Comparison of ENCODE assay signal across 9 mouse cellular contexts in the genomic region with DNA sequence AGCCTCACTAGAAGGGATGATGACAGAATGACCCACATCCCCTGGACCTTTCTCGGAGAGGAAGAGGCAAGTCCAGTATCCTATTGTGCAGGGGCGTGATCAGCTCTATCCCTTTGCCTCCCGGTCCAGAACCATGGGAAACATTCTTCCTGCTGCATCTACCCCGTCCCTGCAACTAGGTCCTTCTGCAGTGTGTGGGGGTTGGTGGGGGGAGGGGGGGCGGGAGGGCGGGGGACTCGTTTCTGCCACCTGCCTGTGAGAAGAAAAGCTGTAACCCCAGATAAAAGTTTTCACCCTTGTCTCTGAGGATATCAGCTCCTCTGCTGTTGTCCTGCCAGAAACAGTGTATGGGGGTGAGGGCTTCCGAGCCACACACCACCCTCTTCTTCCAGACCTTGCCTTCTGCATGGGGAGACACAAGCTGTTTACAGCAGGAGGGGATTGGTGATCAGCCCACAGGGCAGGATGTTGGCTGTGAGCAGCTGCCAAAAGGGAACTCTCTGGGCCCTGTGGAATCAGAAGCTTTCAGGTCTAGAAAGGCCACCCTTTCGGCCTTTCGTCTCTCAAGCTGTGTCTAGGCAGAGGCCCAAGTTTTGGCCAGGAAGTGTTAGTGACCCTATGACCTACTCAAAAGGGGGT. TPM values are rescaled to one million over a fixed set of nuclear protein-coding genes. Genes with fewer than 3 reads are reported as not detected.
A peak's percentile ranks its signal among the peaks of the same experiment; 100 is the strongest.
DNase-seq lines count a peak whose midpoint lies in the region; ATAC-seq and TF ChIP-seq lines count a peak whose summit lies in the region.
"Had no signal": no experiment of that assay in that cellular context is flagged by ENCODE, and none has a peak within 500 bp of the region (broad histone marks: within the 10 kb centered on the region; RNA-seq: fewer than 3 reads in every experiment).

No protein-coding gene starts in this region.

- peak overlapping the region; percentile 57 for H3K4me3 ChIP-seq in embryonic facial prominence, embryonic 15.5 days (replicated peaks)
- peak overlapping the region; percentile 60 for H3K4me3 ChIP-seq in hindbrain, embryonic 12.5 days
- H3K4me3 ChIP-seq in midbrain, postnatal 0 days (ENCODE audit: low read depth, low read length): peak overlapping the region; percentile 50

- H3K27me3 ChIP-seq in embryonic facial prominence, embryonic 15.5 days: no peaks in the 10 kb centered on the region
- H3K27me3 ChIP-seq in hindbrain, embryonic 12.5 days: peaks cover 14% of the 10 kb centered on the region; the same call in 1 of the 2 replicates
- H3K27me3 ChIP-seq in midbrain, postnatal 0 days (ENCODE audit: insufficient read depth, low read length): no peaks in the 10 kb centered on the region
- H3K27me3 ChIP-seq: Patski had no signal

- H3K36me3 ChIP-seq in embryonic facial prominence, embryonic 15.5 days: no peaks in the 10 kb centered on the region
- H3K36me3 ChIP-seq in hindbrain, embryonic 12.5 days: no peaks in the 10 kb centered on the region
- H3K36me3 ChIP-seq in midbrain, postnatal 0 days (ENCODE audit: insufficient read depth, low read length): no peaks in the 10 kb centered on the region

- no peak overlapping the region for H3K27ac ChIP-seq in embryonic facial prominence, embryonic 15.5 days (replicated peaks)
- no peak overlapping the region for H3K27ac ChIP-seq in hindbrain, embryonic 12.5 days
- peak overlapping the region; percentile 44 for H3K27ac ChIP-seq in midbrain, postnatal 0 days (ENCODE audit: low read depth, low read length)

- no peak for TF ChIP-seq CTCF in midbrain, postnatal 0 days (IDR thresholded peaks at IDR 0.05)

- peaks cover 20% of the 10 kb centered on the region for H3K4me1 ChIP-seq in embryonic facial prominence, embryonic 15.5 days
- H3K4me1 ChIP-seq in hindbrain, embryonic 12.5 days: peaks cover 22% of the 10 kb centered on the region
- peaks cover 2% of the 10 kb centered on the region; the same call in 1 of the 2 replicates for H3K4me1 ChIP-seq in midbrain, postnatal 0 days (ENCODE audit: insufficient read depth, low read length)

- H3K4me2 ChIP-seq in embryonic facial prominence, embryonic 15.5 days (replicated peaks): peak overlapping the region; percentile 94
- H3K4me2 ChIP-seq in hindbrain, embryonic 12.5 days (replicated peaks): peak overlapping the region; percentile 97
- H3K4me2 ChIP-seq in midbrain, postnatal 0 days (ENCODE audit: low read depth, low read length, poor library complexity, severe bottlenecking): peak overlapping the region; percentile 92

- H3K9ac ChIP-seq in embryonic facial prominence, embryonic 15.5 days: no peak overlapping the region
- H3K9ac ChIP-seq in hindbrain, embryonic 12.5 days: peak overlapping the region; percentile 79
- peak overlapping the region; percentile 70 for H3K9ac ChIP-seq in midbrain, postnatal 0 days (replicated peaks; ENCODE audit: low read length, poor library complexity, severe bottlenecking)

- intact Hi-C loops in left cerebral cortex, postnatal 4 days (cut with DNase I): no loop called here

- H3K9me3 ChIP-seq in embryonic facial prominence, embryonic 15.5 days (replicated peaks): no peaks in the 10 kb centered on the region
- H3K9me3 ChIP-seq in hindbrain, embryonic 12.5 days (replicated peaks): no peaks in the 10 kb centered on the region
- H3K9me3 ChIP-seq in midbrain, postnatal 0 days (ENCODE audit: low read length): no peaks in the 10 kb centered on the region

- ATAC-seq in embryonic facial prominence, embryonic 15.5 days (ENCODE audit: insufficient number of reproducible peaks, low FRiP score, low TSS enrichment, low read depth): 0 out of 2 replicates have a peak, but pooled peaks have one; percentile 20
- no peak for ATAC-seq in hindbrain, embryonic 12.5 days (ENCODE audit: low FRiP score)
- peak; percentile 52; the same call in 1 of the 2 replicates for ATAC-seq in midbrain, postnatal 0 days (ENCODE audit: low FRiP score)

- DNase-seq in left cerebral cortex, postnatal 4 days: peak; percentile 65
- DNase-seq in left cerebral cortex, adult 11 months (ENCODE audit: low spot score): no peak
- peak; percentile 29 for DNase-seq in liver
- DNase-seq in midbrain, postnatal 0 days (ENCODE audit: low spot score): peak; percentile 50
- DNase-seq in ovary, adult 18-20 months (ENCODE audit: low spot score): no peak
- no peak for DNase-seq in frontal cortex, postnatal 10 days (ENCODE audit: low spot score in 2 of 2)

- 21% methylated on average over 10 of the region's 10 CpGs for WGBS in embryonic facial prominence, embryonic 15.5 days
- WGBS in hindbrain, embryonic 12.5 days: 14% methylated on average over 10 of the region's 10 CpGs
- 10% methylated on average over 8 of the region's 10 CpGs for WGBS in midbrain, postnatal 0 days

RNA-seq across cellular contexts. Expression of a gene that starts 10.4 kb away (rescaled TPM):
- 10 to 100 TPM; 26.2 to 32.6 TPM for total RNA-seq in left cerebral cortex, postnatal 4 days (2021)
- 33.0 and 37.9 TPM in 2 replicates for polyA plus RNA-seq in embryonic facial prominence, embryonic 15.5 days (2015; fragmentation: Nextera tagmentation; extraction: Ambion mirVana)
- polyA plus RNA-seq in hindbrain, embryonic 12.5 days (2016; fragmentation: Nextera tagmentation; extraction: Ambion mirVana): 13.1 and 14.1 TPM in 2 replicates
- 19.4 and 26.6 TPM in 2 replicates for total RNA-seq in midbrain, postnatal 0 days (2014; rRNA removed)
- 39.1 and 40.5 TPM in 2 replicates for polyA plus RNA-seq in midbrain, postnatal 0 days (2015; fragmentation: Nextera tagmentation; extraction: Ambion mirVana)

RNA-seq across cellular contexts. Expression of a gene that starts 12.6 kb away (rescaled TPM):
- not detected for total RNA-seq in left cerebral cortex, postnatal 4 days (2021)
- not detected in 2 replicates for polyA plus RNA-seq in embryonic facial prominence, embryonic 15.5 days (2015; fragmentation: Nextera tagmentation; extraction: Ambion mirVana)
- polyA plus RNA-seq in hindbrain, embryonic 12.5 days (2016; fragmentation: Nextera tagmentation; extraction: Ambion mirVana): not detected in 2 replicates
- not detected in 2 replicates for total RNA-seq in midbrain, postnatal 0 days (2014; rRNA removed)
- polyA plus RNA-seq in midbrain, postnatal 0 days (2015; fragmentation: Nextera tagmentation; extraction: Ambion mirVana): not detected in 2 replicates
- polyA plus RNA-seq: Patski had no signal

RNA-seq across cellular contexts. Expression of a gene that starts 12.9 kb away (rescaled TPM):
- 100 to 1,000 TPM in 1 of 2 experiments, 10 to 100 TPM in 1; 95.6 to 101 TPM for total RNA-seq in left cerebral cortex, postnatal 4 days (2021)
- polyA plus RNA-seq in embryonic facial prominence, embryonic 15.5 days (2015; fragmentation: Nextera tagmentation; extraction: Ambion mirVana): 25.7 and 27.4 TPM in 2 replicates
- 81.2 and 86.8 TPM in 2 replicates for polyA plus RNA-seq in hindbrain, embryonic 12.5 days (2016; fragmentation: Nextera tagmentation; extraction: Ambion mirVana)
- 98.9 and 116 TPM in 2 replicates for total RNA-seq in midbrain, postnatal 0 days (2014; rRNA removed)
- 33.2 and 34.1 TPM in 2 replicates for polyA plus RNA-seq in midbrain, postnatal 0 days (2015; fragmentation: Nextera tagmentation; extraction: Ambion mirVana)

RNA-seq across cellular contexts. Expression of a gene that starts 37.9 kb away (rescaled TPM):
- under 1 TPM; 0.54 to 0.82 TPM for total RNA-seq in left cerebral cortex, postnatal 4 days (2021)
- 0.25 and 0.35 TPM in 2 replicates for polyA plus RNA-seq in embryonic facial prominence, embryonic 15.5 days (2015; fragmentation: Nextera tagmentation; extraction: Ambion mirVana)
- polyA plus RNA-seq in hindbrain, embryonic 12.5 days (2016; fragmentation: Nextera tagmentation; extraction: Ambion mirVana): 0.43 and 0.45 TPM in 2 replicates
- 0.11 and 0.52 TPM in 2 replicates for total RNA-seq in midbrain, postnatal 0 days (2014; rRNA removed)
- 0.10 and 0.25 TPM in 2 replicates for polyA plus RNA-seq in midbrain, postnatal 0 days (2015; fragmentation: Nextera tagmentation; extraction: Ambion mirVana)

Comparison
In these comparisons a context has a peak if more than half of its experiments do, and no peak if none do; other contexts are left out.
1. DNase-seq: peak in left cerebral cortex, postnatal 4 days (single experiment), liver (single experiment) and midbrain, postnatal 0 days (single experiment); none in left cerebral cortex, adult 11 months (single experiment), ovary, adult 18-20 months (single experiment) and frontal cortex, postnatal 10 days (0 of 2).
2. Peak in every context shown above with its lines, with median percentiles within 50 percentile points of each other: H3K4me2 ChIP-seq and H3K4me3 ChIP-seq.